Mouse (Mus musculus) olfactory bulb, adult 2 months (tissue): ENCODE measurements around the gene L3mbtl4.

ENCODE experiments used
- CTCF ChIP-seq: fragments of 200-500 bp; IDR thresholded peaks from 2 replicates; pipeline ENCODE4 v1.5.1; 2012; ENCODE audit warnings: low read depth, mild to moderate bottlenecking, low read length, moderate library complexity; ENCODE audit not compliant: insufficient read depth
- POLR2A ChIP-seq: fragments of 200-500 bp; IDR thresholded peaks from 2 replicates; pipeline ENCODE4 v1.6.1; 2012; ENCODE audit warnings: mild to moderate bottlenecking, low read depth, low read length, moderate library complexity; ENCODE audit not compliant: insufficient read depth

DNA sequence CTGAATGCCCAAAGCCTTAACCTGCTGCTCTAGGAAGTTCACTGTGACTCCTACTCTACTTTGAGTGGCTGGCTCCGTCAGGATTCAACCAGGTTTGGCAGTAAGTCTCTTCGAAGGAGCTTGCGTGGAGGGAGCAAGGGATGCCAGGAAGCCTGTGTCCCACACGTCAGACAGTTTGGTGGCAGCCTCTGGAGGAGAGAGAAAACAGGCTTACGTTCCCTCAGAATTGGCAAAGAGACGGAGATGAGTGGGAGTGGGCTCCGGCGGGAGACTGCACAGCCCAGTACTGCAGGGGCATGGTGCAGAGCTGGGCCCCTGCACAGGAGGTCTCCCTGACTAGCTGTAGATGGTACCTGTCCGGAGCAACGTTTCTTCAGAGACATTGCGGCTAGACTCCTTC, 481.2 kb downstream of the L3mbtl4 start:
- no peak for TF ChIP-seq POLR2A
- no peak for TF ChIP-seq CTCF
